Mouse (Mus musculus) forebrain, embryonic 16.5 days (tissue): ENCODE results near the gene Commd8. TPM values are rescaled to one million over a fixed set of nuclear protein-coding genes. Genes with fewer than 3 reads are reported as not detected.

Experiments used
- ATAC-seq: fragments of 200-750 bp; cut with Nextera tagmentation; 2 replicates; pipeline ENCODE4 v1.8.0; 2017; ENCODE audit warnings: mild to moderate bottlenecking, moderate library complexity
- H3K27ac ChIP-seq: fragments of 300-500 bp; sonication (generic); 2 replicates; pipeline ENCODE4 v1.5.1; 2014; ENCODE audit warnings: low read length, control low read depth
- H3K27me3 ChIP-seq: fragments of 300-500 bp; sonication (generic); replicated peaks from 2 replicates; pipeline ENCODE4 v1.6.1; 2014; ENCODE audit warnings: low read length; ENCODE audit not compliant: control insufficient read depth, insufficient read depth
- H3K36me3 ChIP-seq: fragments of 300-500 bp; sonication (generic); 2 replicates; pipeline ENCODE4 v1.6.1; 2014; ENCODE audit not compliant: control insufficient read depth, insufficient read depth
- H3K4me1 ChIP-seq: fragments of 300-500 bp; sonication (generic); replicated peaks from 2 replicates; pipeline ENCODE4 v1.6.1; 2014; ENCODE audit warnings: low read length; ENCODE audit not compliant: control insufficient read depth, insufficient read depth
- H3K4me2 ChIP-seq: fragments of 300-500 bp; sonication (generic); 2 replicates; pipeline ENCODE4 v1.6.1; 2014; ENCODE audit warnings: mild to moderate bottlenecking, low read length, control low read depth
- H3K4me3 ChIP-seq: fragments of 300-500 bp; sonication (generic); replicated peaks from 2 replicates; pipeline ENCODE4 v1.5.1; 2014; ENCODE audit warnings: mild to moderate bottlenecking, low read length, control low read depth
- H3K9ac ChIP-seq: fragments of 300-500 bp; sonication (generic); replicated peaks from 2 replicates; pipeline ENCODE4 v1.6.1; 2014; ENCODE audit warnings: low read depth, low read length, control low read depth
- H3K9me3 ChIP-seq: fragments of 300-500 bp; sonication (generic); 2 replicates; pipeline ENCODE4 v1.6.1; 2016; ENCODE audit warnings: low read length; ENCODE audit not compliant: control insufficient read depth
- WGBS: fragments of 180-500 bp; shearing (Covaris S2); extraction: QIAGEN DNeasy Blood & Tissue Kit; methylation state at CpG from one replicate; pipeline ENCODE4 v1.1.7; 2014; 5-methylcytosine and 5-hydroxymethylcytosine counted together
- polyA plus RNA-seq: library from polyadenylated mRNA; unstranded; fragments of >200 nt; fragmentation: Nextera tagmentation; extraction: Ambion mirVana; gene quantifications from 2 replicates; pipeline ENCODE4 v1.2.1, GENCODE M21; 2015

Commd8 gene
- polyA plus RNA-seq, 1 experiment from 2014 or later, result 146 TPM

DNA sequence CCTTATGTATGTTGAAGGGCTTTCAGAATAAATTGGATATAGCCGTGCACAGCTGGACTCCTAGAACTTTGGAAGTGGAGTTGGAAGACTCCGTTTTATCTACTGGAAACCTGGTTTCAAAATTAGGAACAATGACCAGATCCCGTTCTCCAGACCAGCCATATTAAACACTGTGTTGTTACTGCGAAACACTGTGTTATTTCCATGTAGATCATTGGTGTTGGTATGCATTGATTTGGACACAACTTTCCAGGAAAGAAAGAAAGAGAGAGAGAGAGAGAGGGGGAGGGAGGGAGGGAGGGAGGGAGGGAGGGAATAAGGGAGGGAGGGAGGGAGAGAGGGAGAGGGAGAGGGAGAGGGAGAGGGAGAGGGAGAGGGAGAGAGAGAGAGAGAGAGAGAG, 7.1 kb upstream of the Commd8 start:
- H3K9ac ChIP-seq, result no peak overlapping the region
- H3K27ac ChIP-seq, result no peak overlapping the region
- 0 out of 2 replicates have a peak, but pooled peaks cover 2% of the 10 kb centered on the region for H3K4me1 ChIP-seq
- no peak overlapping the region for H3K4me3 ChIP-seq
- no peaks in the 10 kb centered on the region for H3K27me3 ChIP-seq
- whole genome bisulfite sequencing, result 65% methylated on average over 4 of the region's 4 CpGs
- H3K9me3 ChIP-seq, result no peaks in the 10 kb centered on the region
- no peaks in the 10 kb centered on the region for H3K36me3 ChIP-seq
- ATAC-seq, result no peak
- H3K4me2 ChIP-seq, result no peak overlapping the region

DNA sequence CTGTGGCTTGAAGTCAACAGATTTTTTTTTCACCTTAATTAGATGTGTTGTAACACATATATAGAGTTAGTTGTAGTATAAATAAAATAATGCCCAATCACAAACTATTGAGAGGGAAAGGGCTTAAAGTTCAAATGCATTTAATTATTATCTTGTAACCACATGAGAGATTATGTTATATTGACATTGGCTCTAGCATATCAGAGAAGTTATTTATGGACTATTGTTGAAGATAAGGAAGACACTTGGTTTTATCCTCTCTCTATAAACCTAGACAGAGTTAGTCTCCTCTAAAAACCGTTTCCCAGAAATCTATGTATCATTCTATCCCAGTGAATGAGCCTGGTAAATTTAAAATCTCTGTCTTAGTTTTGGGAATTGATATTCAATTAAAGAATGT, 5.5 kb upstream of the Commd8 start:
- no peak overlapping the region for H3K4me2 ChIP-seq
- ATAC-seq, result no peak
- no peak overlapping the region for H3K27ac ChIP-seq
- H3K27me3 ChIP-seq, result no peaks in the 10 kb centered on the region
- H3K4me3 ChIP-seq, result no peak overlapping the region
- H3K9me3 ChIP-seq, result no peaks in the 10 kb centered on the region
- 72% methylated on average over 1 of the region's 1 CpGs for WGBS
- H3K36me3 ChIP-seq, result no peaks in the 10 kb centered on the region
- H3K9ac ChIP-seq, result no peak overlapping the region
- 0 out of 2 replicates have a peak, but pooled peaks cover 2% of the 10 kb centered on the region for H3K4me1 ChIP-seq

DNA sequence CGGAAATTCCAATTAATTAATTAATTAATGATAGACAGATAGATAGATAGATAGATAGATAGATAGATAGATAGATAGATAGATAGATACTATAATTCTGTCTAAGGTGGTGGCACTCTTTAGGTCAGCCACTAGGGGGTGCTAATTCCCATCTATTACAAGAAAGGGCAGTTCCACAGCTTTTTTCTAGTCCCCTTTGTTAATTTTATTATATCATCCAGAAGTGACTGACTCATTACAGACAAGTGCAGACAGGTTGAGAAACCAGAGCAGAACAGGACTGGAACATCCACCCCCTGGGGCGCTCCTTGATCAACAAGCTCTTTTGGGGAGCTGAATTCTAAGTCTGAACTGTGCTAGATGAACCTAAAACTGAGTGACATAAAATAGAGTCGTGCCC, 4.7 kb upstream of the Commd8 start:
- no peak for ATAC-seq
- WGBS, result 34% methylated on average over 3 of the region's 3 CpGs

DNA sequence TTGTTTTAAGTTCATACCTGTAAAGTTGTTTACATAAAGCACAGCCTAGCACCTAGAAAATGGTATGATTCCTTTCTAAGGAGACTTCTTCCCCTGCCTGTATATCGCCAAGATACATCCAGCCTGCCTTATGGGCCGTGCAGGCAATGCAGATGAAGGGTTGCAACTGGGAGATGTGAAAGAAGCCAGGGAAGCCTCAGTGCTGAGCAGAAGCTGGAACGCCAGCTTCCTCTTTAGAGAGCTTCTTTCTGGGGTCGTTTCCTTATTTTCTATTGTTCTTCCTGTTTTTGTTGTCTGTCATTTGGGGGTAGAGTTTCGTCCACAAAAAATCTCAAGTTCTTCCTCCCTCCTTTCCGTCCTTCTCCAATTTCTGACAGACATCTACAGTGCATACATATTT, 2.1 kb upstream of the Commd8 start:
- H3K36me3 ChIP-seq, result no peaks in the 10 kb centered on the region
- no peaks in the 10 kb centered on the region for H3K9me3 ChIP-seq
- 75% methylated on average over 6 of the region's 6 CpGs for WGBS
- H3K4me1 ChIP-seq, result peaks cover 7% of the 10 kb centered on the region
- H3K4me2 ChIP-seq, result no peak overlapping the region
- no peak for ATAC-seq
- H3K27me3 ChIP-seq, result no peaks in the 10 kb centered on the region
- no peak overlapping the region for H3K27ac ChIP-seq
- no peak overlapping the region for H3K9ac ChIP-seq
- no peak overlapping the region for H3K4me3 ChIP-seq

More for the DNA sequence above, 4.7 kb upstream of the Commd8 start:
- Histone ChIP-seq H3K4me1 (0 out of 2 replicates have a peak, but pooled peaks cover 2% of the 10 kb centered on the region), H3K9me3 (no peaks in the 10 kb centered on the region), H3K27ac (no peak overlapping the region), H3K4me3 (no peak overlapping the region), H3K27me3 (no peaks in the 10 kb centered on the region), H3K9ac (no peak overlapping the region), H3K36me3 (no peaks in the 10 kb centered on the region), H3K4me2 (no peak overlapping the region)

DNA sequence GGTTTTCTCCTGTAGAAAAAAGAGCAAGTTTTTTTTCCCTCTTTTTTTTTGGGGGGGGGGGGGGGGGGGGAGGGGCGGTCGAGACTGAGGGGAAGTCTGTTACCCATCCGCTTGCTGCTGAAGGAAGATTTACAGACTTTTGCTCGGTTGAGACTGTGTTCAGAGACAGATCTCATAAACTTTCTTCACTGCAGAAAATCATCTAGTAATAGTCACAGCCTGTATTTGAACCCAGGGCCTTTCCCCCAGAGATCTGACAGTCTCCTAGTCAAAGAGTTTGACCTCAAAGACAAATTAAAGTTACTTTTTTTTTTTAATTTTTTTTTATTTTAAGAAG, 264 bp upstream of the Commd8 start:
- no peak overlapping the region for H3K27ac ChIP-seq
- peak overlapping the region; percentile 77 for H3K4me3 ChIP-seq
- no peak overlapping the region for H3K9ac ChIP-seq
- peak overlapping the region; percentile 84 for H3K4me2 ChIP-seq
- no peaks in the 10 kb centered on the region for H3K27me3 ChIP-seq
- H3K36me3 ChIP-seq, result no peaks in the 10 kb centered on the region
- 0% methylated on average over 4 of the region's 4 CpGs for WGBS
- H3K4me1 ChIP-seq, result peaks cover 7% of the 10 kb centered on the region
- ATAC-seq, result peak; percentile 68
- no peaks in the 10 kb centered on the region for H3K9me3 ChIP-seq

DNA sequence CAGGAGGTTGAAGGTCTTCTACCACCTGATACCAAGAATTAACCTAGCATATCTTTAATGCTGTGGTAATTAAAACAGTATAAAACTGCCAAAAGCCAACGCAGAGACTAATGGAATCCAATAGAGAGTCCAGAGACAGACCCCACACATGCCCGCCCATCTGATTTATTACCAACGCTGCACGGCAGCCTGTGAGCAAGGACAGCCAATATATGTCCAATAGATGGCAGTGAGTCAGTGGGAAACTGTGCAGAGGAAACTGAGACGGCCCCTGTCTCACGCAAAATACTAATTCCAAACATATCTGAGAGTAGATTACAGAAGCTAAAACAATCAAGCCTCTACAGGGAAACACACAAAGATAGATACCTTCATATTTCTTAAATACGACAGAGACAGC, 3.6 kb downstream of the Commd8 start:
- no peak for ATAC-seq
- Histone ChIP-seq H3K4me3 (no peak overlapping the region), H3K36me3 (peaks cover 15% of the 10 kb centered on the region), H3K27me3 (no peaks in the 10 kb centered on the region), H3K4me1 (peaks cover 7% of the 10 kb centered on the region), H3K27ac (no peak overlapping the region), H3K9me3 (no peaks in the 10 kb centered on the region), H3K9ac (no peak overlapping the region), H3K4me2 (no peak overlapping the region)
- WGBS, result 84% methylated on average over 7 of the region's 7 CpGs

DNA sequence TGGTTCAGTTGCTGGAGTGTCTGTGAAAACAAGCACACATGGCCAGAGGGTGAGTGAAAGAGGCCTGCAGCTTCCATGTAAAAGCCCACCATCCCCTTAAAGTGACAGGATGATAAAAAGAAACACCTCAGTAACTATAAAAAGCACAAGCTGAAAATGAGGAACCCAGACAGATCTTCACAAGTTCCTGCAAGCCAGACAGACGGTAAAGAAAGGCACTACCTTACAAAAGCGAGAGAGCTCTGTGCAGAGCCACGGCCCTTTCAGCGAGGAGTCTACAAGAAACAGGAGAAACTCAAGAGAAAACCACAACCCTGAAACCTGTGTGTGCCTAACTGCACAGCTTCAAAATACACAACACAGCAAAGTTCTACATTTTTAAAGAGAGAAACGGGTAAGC, 5.1 kb downstream of the Commd8 start:
- WGBS, result 89% methylated on average over 5 of the region's 5 CpGs

DNA sequence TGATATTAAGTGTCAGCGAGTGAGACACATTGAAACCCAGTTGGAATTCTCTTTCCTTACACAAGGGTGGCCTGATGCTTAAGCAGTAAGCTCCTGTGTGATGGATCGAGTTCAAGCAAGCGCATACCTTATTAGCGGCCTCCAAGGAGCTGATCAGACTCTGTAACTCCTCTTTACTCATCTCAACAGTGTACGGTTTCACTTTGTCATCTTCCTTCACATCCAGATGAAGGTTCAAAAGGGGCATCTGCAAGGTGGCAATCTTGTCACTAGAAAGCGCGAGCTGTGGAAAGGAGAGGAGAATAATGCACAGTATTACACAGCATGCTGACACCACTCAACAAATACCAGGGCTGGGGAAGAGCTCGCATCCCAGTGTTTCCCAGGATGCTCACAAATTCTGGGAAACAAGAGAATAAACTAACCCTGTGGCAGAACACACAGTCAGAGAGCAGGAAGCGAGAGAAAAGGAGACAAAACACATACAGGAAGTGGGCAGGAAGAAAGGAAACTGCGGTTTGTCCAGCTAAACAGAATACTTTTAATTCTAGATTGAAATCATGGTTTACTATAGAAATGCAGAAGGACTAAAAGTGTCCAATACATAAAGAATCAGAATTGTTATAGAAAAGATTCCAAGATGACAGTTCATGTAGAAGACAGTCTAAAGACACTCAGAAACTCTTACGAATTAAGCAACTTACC, 7.1 kb downstream of the Commd8 start:
- H3K36me3 ChIP-seq, result peaks cover 25% of the 10 kb centered on the region

More for the DNA sequence above, 5.1 kb downstream of the Commd8 start:
- no peak overlapping the region for H3K4me2 ChIP-seq
- H3K4me3 ChIP-seq, result no peak overlapping the region
- H3K4me1 ChIP-seq, result peaks cover 7% of the 10 kb centered on the region
- H3K27ac ChIP-seq, result no peak overlapping the region
- no peaks in the 10 kb centered on the region for H3K9me3 ChIP-seq
- no peaks in the 10 kb centered on the region for H3K27me3 ChIP-seq
- peaks cover 23% of the 10 kb centered on the region for H3K36me3 ChIP-seq
- ATAC-seq, result no peak
- H3K9ac ChIP-seq, result no peak overlapping the region

DNA sequence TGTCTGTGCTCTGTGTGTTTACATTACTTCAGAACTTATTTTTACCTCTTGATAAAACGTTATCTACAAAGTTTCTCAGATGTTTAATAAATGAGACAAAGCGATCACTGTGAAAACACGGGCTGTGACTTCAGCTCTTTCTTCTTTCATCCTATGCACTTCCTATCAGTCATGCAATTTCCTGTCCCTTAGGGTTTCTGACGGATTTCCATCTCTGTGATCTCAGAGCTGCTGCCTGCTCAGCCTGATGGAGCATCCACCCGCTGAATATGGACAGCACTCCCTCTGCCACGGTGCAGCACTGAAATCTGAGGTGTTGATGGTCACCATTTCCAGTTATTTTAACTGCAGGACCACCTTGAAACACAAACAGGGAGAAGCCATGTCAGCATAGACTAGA, 8.5 kb downstream of the Commd8 start:
- Histone ChIP-seq H3K4me2 (no peak overlapping the region), H3K9ac (no peak overlapping the region), H3K27me3 (no peaks in the 10 kb centered on the region), H3K27ac (no peak overlapping the region), H3K36me3 (peaks cover 25% of the 10 kb centered on the region), H3K4me1 (no peaks in the 10 kb centered on the region), H3K9me3 (no peaks in the 10 kb centered on the region), H3K4me3 (no peak overlapping the region)
- WGBS, result 84% methylated on average over 6 of the region's 6 CpGs
- no peak for ATAC-seq

More for the DNA sequence above, 7.1 kb downstream of the Commd8 start:
- no peaks in the 10 kb centered on the region for H3K27me3 ChIP-seq
- no peak for ATAC-seq
- 90% methylated on average over 11 of the region's 11 CpGs for WGBS
- no peak overlapping the region for H3K4me2 ChIP-seq
- no peaks in the 10 kb centered on the region; the same call in 1 of the 2 replicates for H3K4me1 ChIP-seq
- H3K9ac ChIP-seq, result no peak overlapping the region
- no peaks in the 10 kb centered on the region for H3K9me3 ChIP-seq
- H3K27ac ChIP-seq, result no peak overlapping the region
- no peak overlapping the region for H3K4me3 ChIP-seq

DNA sequence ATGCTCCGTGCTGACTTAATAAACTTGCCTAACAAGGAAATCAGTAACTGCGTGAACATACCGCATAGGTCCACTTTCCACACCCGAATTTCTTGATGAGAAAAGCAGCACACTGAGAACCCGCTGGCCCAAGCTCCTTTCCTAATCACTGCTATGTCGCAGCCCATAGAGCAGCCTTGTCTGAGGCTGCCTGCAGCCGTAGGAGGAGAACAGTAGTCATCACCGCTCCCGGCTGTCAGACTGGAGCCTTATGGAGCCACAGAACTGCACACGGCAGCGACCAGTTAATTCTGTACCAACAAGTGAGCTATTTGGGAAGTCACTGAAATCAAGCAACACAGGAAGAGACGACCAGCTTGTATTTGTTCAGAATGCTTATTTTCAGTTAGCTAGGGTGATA, 9.3 kb downstream of the Commd8 start:
- 94% methylated on average over 12 of the region's 12 CpGs for WGBS
- H3K9ac ChIP-seq, result no peak overlapping the region
- no peak overlapping the region for H3K27ac ChIP-seq
- H3K9me3 ChIP-seq, result no peaks in the 10 kb centered on the region
- peaks cover 25% of the 10 kb centered on the region for H3K36me3 ChIP-seq
- H3K4me2 ChIP-seq, result no peak overlapping the region
- no peak overlapping the region for H3K4me3 ChIP-seq
- H3K4me1 ChIP-seq, result no peaks in the 10 kb centered on the region
- no peaks in the 10 kb centered on the region for H3K27me3 ChIP-seq
- ATAC-seq, result no peak
